Mouse (Mus musculus) lung, embryonic 14.5 days (tissue): ENCODE results near the gene Olfr1102. TPM values are rescaled to one million over a fixed set of nuclear protein-coding genes. Genes with fewer than 3 reads are reported as not detected.

Experiments used
- ATAC-seq: fragments of 200-750 bp; cut with Nextera tagmentation; 2 replicates; pipeline ENCODE4 v1.8.0; 2017; ENCODE audit warnings: mild to moderate bottlenecking, moderate TSS enrichment, moderate library complexity; ENCODE audit not compliant: insufficient read depth
- DNase-seq: peaks from one replicate; pipeline ENCODE4 v3.0.0-alpha.2; 2015
- H3K27ac ChIP-seq: fragments of 300-500 bp; sonication (generic); 2 replicates; pipeline ENCODE4 v1.5.1; 2014; ENCODE audit warnings: low read depth, mild to moderate bottlenecking, moderate library complexity
- H3K27me3 ChIP-seq: fragments of 300-500 bp; sonication (generic); 2 replicates; pipeline ENCODE4 v1.6.1; 2014; ENCODE audit warnings: low read length, control low read depth; ENCODE audit not compliant: insufficient read depth
- H3K36me3 ChIP-seq: fragments of 300-500 bp; sonication (generic); 2 replicates; pipeline ENCODE4 v1.6.1; 2014; ENCODE audit warnings: control low read depth; ENCODE audit not compliant: insufficient read depth
- H3K4me1 ChIP-seq: fragments of 300-500 bp; sonication (generic); 2 replicates; pipeline ENCODE4 v1.6.1; 2014; ENCODE audit warnings: antibody characterized with exemption, control low read depth; ENCODE audit not compliant: insufficient read depth
- H3K4me2 ChIP-seq: fragments of 300-500 bp; sonication (generic); 2 replicates; pipeline ENCODE4 v1.6.1; 2014; ENCODE audit warnings: mild to moderate bottlenecking
- H3K4me3 ChIP-seq: fragments of 300-500 bp; sonication (generic); 2 replicates; pipeline ENCODE4 v1.5.1; 2014; ENCODE audit warnings: low read depth, low read length
- H3K9ac ChIP-seq: fragments of 300-500 bp; sonication (generic); 2 replicates; pipeline ENCODE4 v1.6.1; 2014
- H3K9me3 ChIP-seq: fragments of 300-500 bp; sonication (generic); 2 replicates; pipeline ENCODE4 v1.6.1; 2016; ENCODE audit warnings: low read depth, low read length, control low read depth
- CTCF ChIP-seq: IDR thresholded peaks from 2 replicates; pipeline ENCODE4 v1.5.1; 2016; ENCODE audit warnings: antibody characterized with exemption, low read depth
- WGBS: fragments of 180-500 bp; shearing (Covaris S2); extraction: QIAGEN DNeasy Blood & Tissue Kit; methylation state at CpG from one replicate; pipeline ENCODE4 v1.1.7; 2014; 5-methylcytosine and 5-hydroxymethylcytosine counted together
- polyA plus RNA-seq: library from polyadenylated mRNA; unstranded; fragments of >200 nt; fragmentation: Nextera tagmentation; extraction: Ambion mirVana; gene quantifications from 2 replicates; pipeline ENCODE4 v1.2.1, GENCODE M21; 2014

Gene Olfr1102
- polyA plus RNA-seq, result not detected in 2 replicates

DNA sequence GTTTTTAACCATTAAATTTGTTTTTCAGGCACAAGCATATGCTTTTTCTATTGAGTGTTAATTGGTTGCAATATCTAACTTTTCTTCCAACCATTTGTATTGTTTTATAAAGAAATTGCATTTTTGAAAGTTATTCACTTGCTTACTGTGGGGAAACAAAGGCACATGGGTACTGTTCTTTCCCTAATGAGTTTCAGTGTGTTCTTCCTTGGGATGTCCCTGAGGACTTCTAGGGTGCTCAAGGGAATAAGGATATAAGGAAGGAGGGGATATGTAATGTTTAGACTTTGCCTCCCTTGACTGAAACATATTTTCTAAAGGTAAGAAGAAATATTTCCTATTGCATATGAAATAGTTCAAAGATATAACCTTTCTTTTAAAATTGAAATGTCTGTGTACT is at the start of gene Olfr1102:
Gene Olfr1102 (plus strand): TSS at position 301 of the 400 bp plus-strand sequence.
- no peak within 1 kb of the TSS for H3K4me3 ChIP-seq
- TF ChIP-seq CTCF, result no peak
- no peak for ATAC-seq
- no peak within 1 kb of the TSS for H3K27ac ChIP-seq
- no peaks in the 10 kb centered on the region for H3K36me3 ChIP-seq
- DNase-seq, result no peak
- H3K4me2 ChIP-seq, result no peak within 1 kb of the TSS
- H3K27me3 ChIP-seq, result no peaks in the 10 kb centered on the region
- no peaks in the 10 kb centered on the region for H3K9me3 ChIP-seq
- no peaks in the 10 kb centered on the region for H3K4me1 ChIP-seq
- H3K9ac ChIP-seq, result no peak within 1 kb of the TSS

DNA sequence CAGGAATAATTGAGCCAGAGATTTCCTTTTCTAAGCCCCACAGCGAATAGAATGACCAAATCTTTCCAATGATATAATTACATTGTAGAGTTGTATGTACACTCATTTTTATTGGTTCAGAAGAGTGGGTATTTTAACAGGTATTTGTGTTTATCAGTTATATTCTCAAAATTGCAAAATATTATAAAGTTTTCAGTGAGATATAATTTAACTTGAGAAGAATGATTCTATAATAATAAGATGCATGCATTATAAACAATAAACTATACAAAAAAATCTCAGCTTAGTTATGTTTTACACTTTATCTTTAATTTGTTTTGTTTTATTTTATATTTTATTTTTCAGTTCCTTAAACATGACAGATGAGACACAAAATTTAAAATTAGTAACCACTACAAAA is 37.6 kb upstream of the Olfr1102 start, which contains the start of gene Olfr1099:
Gene Olfr1099 (minus strand): TSS at position 101 of the 400 bp plus-strand sequence.
- DNase-seq (no peak), ATAC-seq (no peak)
- no peak within 1 kb of the TSS for H3K9ac ChIP-seq
- no peaks in the 10 kb centered on the region for H3K27me3 ChIP-seq
- H3K4me1 ChIP-seq, result no peaks in the 10 kb centered on the region
- H3K4me2 ChIP-seq, result no peak within 1 kb of the TSS
- no peak within 1 kb of the TSS for H3K27ac ChIP-seq
- WGBS, result 68% methylated on average over 1 of the region's 1 CpGs
- H3K9me3 ChIP-seq, result no peaks in the 10 kb centered on the region
- TF ChIP-seq CTCF, result no peak
- H3K4me3 ChIP-seq, result no peak within 1 kb of the TSS
- H3K36me3 ChIP-seq, result no peaks in the 10 kb centered on the region

DNA sequence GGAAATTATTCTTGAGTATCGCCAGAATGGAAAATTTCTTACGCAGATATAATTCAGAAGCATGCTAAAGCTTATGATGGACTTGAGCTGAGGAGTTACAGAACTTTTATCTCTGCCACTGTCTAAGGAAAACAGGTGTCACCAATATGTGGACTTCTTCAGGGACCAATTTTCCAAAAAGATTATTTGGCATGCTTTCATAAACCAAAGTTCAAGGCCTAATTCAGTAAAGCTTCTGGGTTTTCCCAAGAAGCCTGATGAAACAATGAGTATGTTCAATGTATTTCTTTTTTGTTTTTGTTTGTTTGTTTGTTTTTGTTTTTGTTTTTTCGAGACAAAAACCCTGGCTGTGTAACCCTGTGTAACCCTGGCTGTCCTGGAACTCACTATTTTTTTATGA is 18.3 kb upstream of the Olfr1102 start, which contains the start of gene Olfr1100:
Gene Olfr1100 (minus strand): TSS at position 101 of the 400 bp plus-strand sequence.
- no peak within 1 kb of the TSS for H3K27ac ChIP-seq
- ATAC-seq (no peak), DNase-seq (no peak)
- H3K9me3 ChIP-seq, result no peaks in the 10 kb centered on the region
- no peaks in the 10 kb centered on the region for H3K4me1 ChIP-seq
- no peak within 1 kb of the TSS for H3K4me3 ChIP-seq
- H3K27me3 ChIP-seq, result no peaks in the 10 kb centered on the region
- H3K9ac ChIP-seq, result no peak within 1 kb of the TSS
- no peak within 1 kb of the TSS for H3K4me2 ChIP-seq
- 72% methylated on average over 3 of the region's 3 CpGs for WGBS
- no peak for TF ChIP-seq CTCF
- no peaks in the 10 kb centered on the region for H3K36me3 ChIP-seq

DNA sequence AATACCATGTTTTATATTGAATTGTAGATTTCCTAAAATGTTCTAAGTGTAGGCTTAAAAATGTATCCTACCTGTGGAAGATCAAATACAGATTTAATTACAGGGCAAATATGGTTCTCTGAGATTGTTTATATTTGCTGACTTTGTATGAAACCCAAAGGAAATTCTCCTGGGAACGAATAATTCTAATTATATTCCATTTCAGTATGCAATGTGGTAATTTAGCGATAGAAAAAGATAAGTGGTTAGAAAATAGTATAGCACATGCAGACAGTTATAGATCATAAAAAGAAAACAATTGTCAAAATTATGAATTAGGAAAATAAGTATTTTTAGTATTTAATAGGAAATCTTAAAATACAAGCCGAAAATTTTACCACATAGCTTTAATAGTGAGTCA is 7.1 kb upstream of the Olfr1102 start, which contains the start of gene Olfr1101:
Gene Olfr1101 (minus strand): TSS at position 101 of the 400 bp plus-strand sequence.
- H3K4me3 ChIP-seq, result no peak within 1 kb of the TSS
- no peak within 1 kb of the TSS for H3K27ac ChIP-seq
- no peak for DNase-seq
- 69% methylated on average over 3 of the region's 3 CpGs for WGBS
- no peaks in the 10 kb centered on the region for H3K36me3 ChIP-seq
- no peak within 1 kb of the TSS for H3K4me2 ChIP-seq
- no peaks in the 10 kb centered on the region for H3K4me1 ChIP-seq
- no peak within 1 kb of the TSS for H3K9ac ChIP-seq
- no peak for ATAC-seq
- H3K9me3 ChIP-seq, result no peaks in the 10 kb centered on the region
- no peaks in the 10 kb centered on the region for H3K27me3 ChIP-seq
- TF ChIP-seq CTCF, result no peak

DNA sequence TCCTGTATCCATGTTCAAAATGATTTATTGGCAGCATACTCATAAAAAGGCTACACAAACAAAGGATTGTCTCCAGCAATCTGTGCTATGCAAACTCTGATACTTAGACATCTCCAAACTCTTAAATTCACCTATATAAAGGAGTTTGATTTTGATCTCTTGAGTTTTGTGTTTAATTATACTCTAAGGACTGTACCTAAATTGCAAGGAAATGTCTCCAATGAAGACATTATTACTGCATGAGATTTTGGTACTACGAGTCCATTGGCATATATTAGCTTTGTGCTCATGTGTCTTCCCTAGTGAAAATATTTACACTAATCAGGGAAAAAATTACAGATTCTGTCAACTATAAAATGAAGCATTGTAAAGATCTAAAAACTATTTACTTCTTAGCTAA is 28.8 kb downstream of the Olfr1102 start, which contains the start of gene Olfr1104:
Gene Olfr1104 (minus strand): TSS at position 101 of the 400 bp plus-strand sequence.
- H3K4me3 ChIP-seq, result no peak within 1 kb of the TSS
- H3K36me3 ChIP-seq, result no peaks in the 10 kb centered on the region
- 87% methylated on average over 1 of the region's 1 CpGs for WGBS
- no peaks in the 10 kb centered on the region for H3K9me3 ChIP-seq
- no peak within 1 kb of the TSS for H3K9ac ChIP-seq
- H3K27ac ChIP-seq, result no peak within 1 kb of the TSS
- ATAC-seq, result no peak
- H3K27me3 ChIP-seq, result no peaks in the 10 kb centered on the region
- TF ChIP-seq CTCF, result no peak
- H3K4me2 ChIP-seq, result no peak within 1 kb of the TSS
- DNase-seq, result no peak
- no peaks in the 10 kb centered on the region for H3K4me1 ChIP-seq

DNA sequence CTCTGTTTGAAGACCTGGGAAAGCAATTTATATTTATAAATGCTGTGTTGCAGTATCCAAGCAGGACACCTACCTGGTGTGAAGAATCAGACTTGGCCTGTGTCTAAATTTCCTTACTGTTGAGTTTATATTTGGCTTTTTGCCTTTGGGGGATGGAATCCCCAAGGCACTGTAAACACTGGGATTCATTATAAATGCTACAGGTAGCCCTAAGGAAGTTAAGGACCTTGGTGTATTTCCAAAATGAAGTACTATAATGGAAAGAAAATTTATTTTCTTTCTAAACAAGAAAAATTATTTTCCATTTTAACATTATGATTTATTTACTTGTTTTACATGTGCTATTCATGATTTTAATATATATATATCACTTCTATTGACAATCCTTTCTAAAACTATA is 38.2 kb downstream of the Olfr1102 start, which contains the start of gene Olfr1105:
Gene Olfr1105 (minus strand): TSS at position 101 of the 400 bp plus-strand sequence.
- Histone ChIP-seq H3K4me2 (no peak within 1 kb of the TSS), H3K4me1 (no peaks in the 10 kb centered on the region), H3K36me3 (no peaks in the 10 kb centered on the region), H3K9me3 (no peaks in the 10 kb centered on the region), H3K4me3 (no peak within 1 kb of the TSS), H3K27me3 (no peaks in the 10 kb centered on the region), H3K9ac (no peak within 1 kb of the TSS), H3K27ac (no peak within 1 kb of the TSS)
- no peak for TF ChIP-seq CTCF
- ATAC-seq (no peak), DNase-seq (no peak)

DNA sequence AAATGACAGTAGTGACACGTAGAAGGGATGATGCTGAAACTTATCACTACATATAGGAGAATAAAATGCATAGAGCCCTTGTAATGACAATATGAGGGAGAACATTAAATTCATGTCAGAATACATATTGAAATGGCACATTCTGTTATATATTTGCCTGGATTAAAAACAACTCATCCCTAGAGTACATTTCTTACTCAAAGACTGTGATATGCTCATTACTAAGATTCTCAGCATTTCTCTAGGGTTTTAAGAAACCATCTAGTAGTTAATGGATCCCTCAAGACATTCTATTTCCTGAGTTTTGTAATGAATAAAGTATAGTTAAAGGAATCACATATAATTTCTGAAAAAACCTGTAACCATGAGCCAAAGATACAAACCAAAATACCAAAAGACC is 54.0 kb downstream of the Olfr1102 start, which contains the start of gene Olfr1106:
Gene Olfr1106 (minus strand): TSS at position 101 of the 400 bp plus-strand sequence.
- Histone ChIP-seq H3K27me3 (no peaks in the 10 kb centered on the region), H3K36me3 (no peaks in the 10 kb centered on the region), H3K9ac (no peak within 1 kb of the TSS), H3K4me1 (no peaks in the 10 kb centered on the region), H3K4me3 (no peak within 1 kb of the TSS), H3K27ac (no peak within 1 kb of the TSS), H3K9me3 (no peaks in the 10 kb centered on the region), H3K4me2 (no peak within 1 kb of the TSS)
- WGBS, result 70% methylated on average over 1 of the region's 1 CpGs
- ATAC-seq (no peak), DNase-seq (no peak)
- no peak for TF ChIP-seq CTCF

Other genes starting within 250 kb of the Olfr1102 start
- gene Olfr1090, start 239.4 kb upstream of the Olfr1102 start, polyA plus RNA-seq, result not detected in 2 replicates
- gene Olfr1093, start 215.9 kb upstream of the Olfr1102 start, polyA plus RNA-seq, result not detected in 2 replicates
- gene Olfr141, start 188.4 kb upstream of the Olfr1102 start, polyA plus RNA-seq, result not detected in 2 replicates
- not detected in 2 replicates for gene Olfr1094, start 173.7 kb upstream of the Olfr1102 start, polyA plus RNA-seq
- gene Olfr1095, start 146.7 kb upstream of the Olfr1102 start, polyA plus RNA-seq, result not detected in 2 replicates
- gene Gm13723, start 123.6 kb upstream of the Olfr1102 start, polyA plus RNA-seq, result not detected in 2 replicates
- not detected in 2 replicates for gene Olfr1097, start 106.2 kb upstream of the Olfr1102 start, polyA plus RNA-seq
- not detected in 2 replicates for gene Olfr1098, start 73.9 kb upstream of the Olfr1102 start, polyA plus RNA-seq
- gene Olfr1099, start 37.7 kb upstream of the Olfr1102 start, polyA plus RNA-seq, result not detected in 2 replicates
- not detected in 2 replicates for gene Olfr1100, start 18.4 kb upstream of the Olfr1102 start, polyA plus RNA-seq
- not detected in 2 replicates for gene Olfr1101, start 7.2 kb upstream of the Olfr1102 start, polyA plus RNA-seq
- gene Olfr1104, start 28.7 kb downstream of the Olfr1102 start, polyA plus RNA-seq, result not detected in 2 replicates
- not detected in 2 replicates for gene Olfr1105, start 38.1 kb downstream of the Olfr1102 start, polyA plus RNA-seq
- not detected in 2 replicates for gene Olfr1106, start 53.9 kb downstream of the Olfr1102 start, polyA plus RNA-seq
- gene Olfr1107, start 77.4 kb downstream of the Olfr1102 start, polyA plus RNA-seq, result not detected in 2 replicates
- gene Olfr1109, start 97.6 kb downstream of the Olfr1102 start, polyA plus RNA-seq, result not detected in 2 replicates
- gene Olfr259, start 116.2 kb downstream of the Olfr1102 start, polyA plus RNA-seq, result not detected in 2 replicates
- gene Olfr1110, start 141.9 kb downstream of the Olfr1102 start, polyA plus RNA-seq, result not detected in 2 replicates
- gene Olfr1111, start 154.2 kb downstream of the Olfr1102 start, polyA plus RNA-seq, result not detected in 2 replicates
- gene Olfr1112, start 189.4 kb downstream of the Olfr1102 start, polyA plus RNA-seq, result not detected in 2 replicates
- gene Olfr1113, start 210.6 kb downstream of the Olfr1102 start, polyA plus RNA-seq, result not detected in 2 replicates
- not detected in 2 replicates for gene Olfr1115, start 249.6 kb downstream of the Olfr1102 start, polyA plus RNA-seq